Comparison of ENCODE assay signal across 8 mouse cellular contexts in genomic region chr7:80802412-80803160, GRCm38 (mm10). TPM values are rescaled to one million over a fixed set of nuclear protein-coding genes. Genes with fewer than 3 reads are reported as not detected.
DNase-seq lines count a peak whose midpoint lies in the region; ATAC-seq and TF ChIP-seq lines count a peak whose summit lies in the region.

No protein-coding gene starts in this region.

- H3K27me3 ChIP-seq in thymus, adult 2 months (ENCODE audit: control insufficient read depth, insufficient read depth, low read length): no peaks in the 10 kb centered on the region
- peaks cover 21% of the 10 kb centered on the region for H3K27me3 ChIP-seq in embryonic facial prominence, embryonic 10.5 days (replicated peaks; ENCODE audit: low read depth, poor library complexity, severe bottlenecking)
- H3K27me3 ChIP-seq in hindbrain, embryonic 10.5 days (ENCODE audit: insufficient read depth, poor library complexity, severe bottlenecking): peaks cover 10% of the 10 kb centered on the region; the same call in 1 of the 2 replicates
- H3K27me3 ChIP-seq in lung, embryonic 14.5 days (ENCODE audit: insufficient read depth, low read length): no peaks in the 10 kb centered on the region

- peaks cover 21% of the 10 kb centered on the region for H3K36me3 ChIP-seq in thymus, adult 2 months (ENCODE audit: control insufficient read depth, insufficient read depth, low read length)
- peaks cover 21% of the 10 kb centered on the region for H3K36me3 ChIP-seq in embryonic facial prominence, embryonic 10.5 days (replicated peaks)
- peaks cover 22% of the 10 kb centered on the region for H3K36me3 ChIP-seq in hindbrain, embryonic 10.5 days
- H3K36me3 ChIP-seq in lung, embryonic 14.5 days (ENCODE audit: insufficient read depth): peaks cover 17% of the 10 kb centered on the region

- peak overlapping the region; percentile 37 for H3K27ac ChIP-seq in thymus, adult 2 months (ENCODE audit: control insufficient read depth, insufficient read depth, low read length)
- peak overlapping the region; percentile 81 for H3K27ac ChIP-seq in embryonic facial prominence, embryonic 10.5 days (replicated peaks)
- peak overlapping the region; percentile 91 for H3K27ac ChIP-seq in hindbrain, embryonic 10.5 days
- H3K27ac ChIP-seq in lung, embryonic 14.5 days (ENCODE audit: low read depth): peak overlapping the region; percentile 86

- under 1% methylated on average over 37 of the region's 37 CpGs for WGBS in thymus, adult 2 months
- WGBS in embryonic facial prominence, embryonic 10.5 days: 1% methylated on average over 37 of the region's 37 CpGs
- WGBS in hindbrain, embryonic 10.5 days: 2% methylated on average over 37 of the region's 37 CpGs
- 2% methylated on average over 37 of the region's 37 CpGs for WGBS in lung, embryonic 14.5 days

- no peak for TF ChIP-seq POLR2A in thymus, adult 2 months (IDR thresholded peaks at IDR 0.05; ENCODE audit: control insufficient read depth, extremely low read depth, insufficient read depth, low read length, poor library complexity)

- DNase-seq in thymus, adult 2 months: no peak
- no peak for DNase-seq in thymus, postnatal 10 days (ENCODE audit: low spot score in 2 of 2)
- no peak for DNase-seq in embryonic facial prominence, embryonic 10.5 days (ENCODE audit: low spot score)
- no peak for DNase-seq in hindbrain, embryonic 10.5 days (ENCODE audit: low spot score)
- DNase-seq in lung, embryonic 14.5 days: no peak
- DNase-seq in skeletal muscle tissue, adult 2 months (ENCODE audit: low read depth, low spot score): peak; percentile 46
- DNase-seq in thymus, postnatal 14 days: no peak
- no peak for DNase-seq in retina, embryonic 14.5 days (ENCODE audit: low spot score)

- H3K4me2 ChIP-seq in lung, embryonic 14.5 days: peak overlapping the region; percentile 67

- no peaks in the 10 kb centered on the region for H3K9me3 ChIP-seq in embryonic facial prominence, embryonic 10.5 days
- no peaks in the 10 kb centered on the region for H3K9me3 ChIP-seq in hindbrain, embryonic 10.5 days
- H3K9me3 ChIP-seq in lung, embryonic 14.5 days (ENCODE audit: low read depth, low read length): no peaks in the 10 kb centered on the region

- H3K9ac ChIP-seq in lung, embryonic 14.5 days: peak overlapping the region; percentile 79

- peaks cover 13% of the 10 kb centered on the region for H3K4me1 ChIP-seq in thymus, adult 2 months (replicated peaks; ENCODE audit: control insufficient read depth, insufficient read depth, low read length)
- peaks cover 18% of the 10 kb centered on the region for H3K4me1 ChIP-seq in embryonic facial prominence, embryonic 10.5 days
- H3K4me1 ChIP-seq in hindbrain, embryonic 10.5 days (replicated peaks): peaks cover 18% of the 10 kb centered on the region
- peaks cover 9% of the 10 kb centered on the region for H3K4me1 ChIP-seq in lung, embryonic 14.5 days (ENCODE audit: insufficient read depth)

- H3K4me3 ChIP-seq in thymus, adult 2 months (ENCODE audit: control insufficient read depth, insufficient read depth, low read length): peak overlapping the region; percentile 63
- H3K4me3 ChIP-seq in embryonic facial prominence, embryonic 10.5 days: peak overlapping the region; percentile 71
- peak overlapping the region; percentile 89 for H3K4me3 ChIP-seq in hindbrain, embryonic 10.5 days
- H3K4me3 ChIP-seq in lung, embryonic 14.5 days (ENCODE audit: low read depth, low read length): peak overlapping the region; percentile 88

- no peak for TF ChIP-seq CTCF in thymus, adult 2 months (IDR thresholded peaks at IDR 0.05; ENCODE audit: borderline replicate concordance, control insufficient read depth, extremely low read depth, insufficient read depth, low read length, poor library complexity)
- no peak for TF ChIP-seq CTCF in lung, embryonic 14.5 days (IDR thresholded peaks at IDR 0.05; ENCODE audit: low read depth)

- ATAC-seq in lung, embryonic 14.5 days (ENCODE audit: insufficient read depth): peak; percentile 80

RNA-seq across cellular contexts. Expression of gene Iqgap1, which starts 23.2 kb away (rescaled TPM):
- 112 and 119 TPM in 2 replicates for polyA plus RNA-seq in thymus, adult 2 months (2012; rRNA removed)
- 29.2 and 29.3 TPM in 2 replicates for polyA plus RNA-seq in embryonic facial prominence, embryonic 10.5 days (2016; fragmentation: Nextera tagmentation; extraction: Ambion mirVana)
- polyA plus RNA-seq in hindbrain, embryonic 10.5 days (2016; fragmentation: Nextera tagmentation; extraction: Ambion mirVana): 25.2 and 28.9 TPM in 2 replicates
- 92.3 and 95.2 TPM in 2 replicates for polyA plus RNA-seq in lung, embryonic 14.5 days (2014; fragmentation: Nextera tagmentation; extraction: Ambion mirVana)

RNA-seq across cellular contexts. Expression of gene Zscan2, which starts 58.1 kb away (rescaled TPM):
- 25.5 and 26.2 TPM in 2 replicates for polyA plus RNA-seq in thymus, adult 2 months (2012; rRNA removed)
- 3.0 and 3.5 TPM in 2 replicates for polyA plus RNA-seq in embryonic facial prominence, embryonic 10.5 days (2016; fragmentation: Nextera tagmentation; extraction: Ambion mirVana)
- polyA plus RNA-seq in hindbrain, embryonic 10.5 days (2016; fragmentation: Nextera tagmentation; extraction: Ambion mirVana): 3.6 and 4.0 TPM in 2 replicates
- 2.2 and 3.2 TPM in 2 replicates for polyA plus RNA-seq in lung, embryonic 14.5 days (2014; fragmentation: Nextera tagmentation; extraction: Ambion mirVana)

Comparison
In these comparisons a context has a peak if more than half of its experiments do, and no peak if none do; other contexts are left out.
1. H3K27ac ChIP-seq: peak in every context shown above with its lines; median percentile 91 in hindbrain, embryonic 10.5 days; 86 in lung, embryonic 14.5 days; 81 in embryonic facial prominence, embryonic 10.5 days; 37 in thymus, adult 2 months.